Mouse (Mus musculus) gastrocnemius, adult 2 months (tissue): Measurements from ENCODE around the gene Apoh. TPM values are rescaled to one million over a fixed set of nuclear protein-coding genes. Genes with fewer than 3 reads are reported as not detected.

ENCODE experiments used
- DNase-seq: peaks from one replicate; pipeline ENCODE4 v3.0.0; 2022
- H3K27ac ChIP-seq: fragments of 200-600 bp; 2 replicates; pipeline ENCODE4 v1.8.1; 2022; ENCODE audit warnings: mild to moderate bottlenecking
- H3K4me3 ChIP-seq: fragments of 200-600 bp; 2 replicates; pipeline ENCODE4 v1.8.1; 2022; ENCODE audit warnings: mild to moderate bottlenecking, moderate library complexity
- CTCF ChIP-seq: fragments of 200-600 bp; IDR thresholded peaks from 2 replicates; pipeline ENCODE4 v1.8.1; 2022; ENCODE audit warnings: antibody characterized with exemption, mild to moderate bottlenecking, moderate library complexity
- intact Hi-C: fragments of 180-260 bp; cut with DNase I; formaldehyde crosslinking; loops from one replicate; pipeline ENCODE4 v1.15.1; 2025
- total RNA-seq, 2 experiments: library from RNA; stranded (reverse); gene quantifications; 2 replicates each; pipeline ENCODE4 v1.2.3; 2021

The Apoh gene
- total RNA-seq, 2 experiments from 2014 or later, result 0.39 to 0.69 TPM

DNA sequence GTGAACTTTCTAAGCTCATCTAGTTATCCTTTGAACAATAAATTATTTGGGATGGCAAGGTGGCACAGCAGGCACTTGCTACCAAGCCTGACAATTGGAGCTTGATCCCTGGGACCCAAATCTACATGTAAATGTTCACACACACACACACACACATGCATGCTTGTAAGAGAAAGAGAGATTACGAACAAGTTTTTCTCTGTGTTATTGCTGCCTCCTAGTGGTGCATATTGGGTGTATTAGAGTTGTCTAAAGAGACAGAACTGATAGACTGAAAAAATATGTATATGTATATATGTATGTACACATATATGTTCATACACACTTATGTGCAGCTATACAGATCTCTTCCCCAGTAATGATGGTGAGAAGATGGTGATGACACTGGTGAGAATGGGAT is 75.4 kb downstream of the Apoh start:
- peak; percentile 54 for TF ChIP-seq CTCF
- no peak for DNase-seq
- no peak overlapping the region for H3K27ac ChIP-seq
- intact Hi-C loops, result loop anchor here (5.0 to 10.0 kb wide), 2 partner anchors 406 to 554 kb away; no protein-coding TSS in a partner anchor
- no peak overlapping the region for H3K4me3 ChIP-seq

DNA sequence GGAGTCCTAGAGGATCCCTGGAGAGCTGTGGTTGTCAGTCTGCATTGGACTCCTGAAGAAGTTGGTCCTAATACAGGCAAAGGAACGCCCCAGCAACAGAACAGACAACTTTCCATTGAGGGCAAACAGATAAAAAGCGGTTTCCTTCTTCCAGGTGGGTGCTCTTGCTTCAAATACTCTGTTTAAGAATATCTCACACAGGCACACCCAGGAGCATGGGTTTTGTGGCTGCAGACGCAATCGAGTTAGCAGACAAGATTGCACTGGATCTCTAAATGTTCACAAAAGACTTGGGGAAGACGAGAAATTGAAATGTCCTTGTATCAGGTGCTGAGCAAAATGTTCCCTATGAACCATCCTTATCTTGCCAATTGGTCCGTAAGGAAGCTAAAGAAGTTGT is 76.1 kb downstream of the Apoh start:
- Histone ChIP-seq H3K27ac (no peak overlapping the region), H3K4me3 (no peak overlapping the region)
- intact Hi-C loops, result loop anchor here (5.0 to 10.0 kb wide), 2 partner anchors 407 to 554 kb away; no protein-coding TSS in a partner anchor
- no peak for TF ChIP-seq CTCF
- no peak for DNase-seq

DNA sequence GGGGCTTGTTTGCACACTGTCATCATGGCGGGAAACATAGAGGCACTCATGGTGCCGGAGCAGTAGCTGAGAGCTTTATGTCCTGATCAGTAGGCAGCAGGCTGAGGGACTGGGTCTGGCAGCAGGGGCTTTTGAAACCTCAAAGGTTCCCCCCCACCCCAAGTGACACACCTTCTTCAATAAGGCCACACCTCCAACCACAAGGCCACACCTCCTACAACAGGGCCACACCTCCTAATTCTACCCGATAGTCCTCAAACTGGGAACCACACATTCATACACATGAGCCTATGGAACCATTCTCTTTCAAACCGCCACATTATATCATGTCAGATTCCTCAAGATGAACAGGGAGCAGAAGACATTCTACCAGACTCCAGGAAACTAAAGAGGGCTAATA is 77.6 kb downstream of the Apoh start:
- intact Hi-C loops, result no loop called here
- no peak for TF ChIP-seq CTCF
- no peak for DNase-seq
- no peak overlapping the region for H3K27ac ChIP-seq
- H3K4me3 ChIP-seq, result no peak overlapping the region

GRCm38 (mm10) chr11:108423221-108423620 is 80.1 kb downstream of the Apoh start:
- H3K4me3 ChIP-seq, result no peak overlapping the region
- intact Hi-C loops, result no loop called here
- TF ChIP-seq CTCF, result no peak
- no peak overlapping the region for H3K27ac ChIP-seq
- no peak for DNase-seq

- H3K4me3 ChIP-seq, result peak overlapping the region; percentile 80
- 0 out of 2 replicates have a peak overlapping the region, but pooled peaks have one; percentile 54 for H3K27ac ChIP-seq
- intact Hi-C loops, result no loop called here
- no peak for DNase-seq
- TF ChIP-seq CTCF, result no peak
Measured at GRCm38 (mm10) chr11:108424111-108424510, 81.0 kb downstream of the Apoh start.

- DNase-seq, result peak; percentile 96
- Histone ChIP-seq H3K27ac (peak within 1 kb of the TSS; percentile 73), H3K4me3 (peak within 1 kb of the TSS; percentile 80)
- intact Hi-C loops, result no loop called here
- no peak for TF ChIP-seq CTCF
Measured at GRCm38 (mm10) chr11:108424889-108425591, 81.9 kb downstream of the Apoh start, which contains the start of gene Cep112. Gene Cep112 (plus strand): TSS chr11:108425192.

GRCm38 (mm10) chr11:108425592-108425921 is 82.4 kb downstream of the Apoh start:
- intact Hi-C loops, result no loop called here
- TF ChIP-seq CTCF, result no peak
- no peak for DNase-seq
- Histone ChIP-seq H3K4me3 (peak overlapping the region; percentile 80), H3K27ac (peak overlapping the region; percentile 73)

DNA sequence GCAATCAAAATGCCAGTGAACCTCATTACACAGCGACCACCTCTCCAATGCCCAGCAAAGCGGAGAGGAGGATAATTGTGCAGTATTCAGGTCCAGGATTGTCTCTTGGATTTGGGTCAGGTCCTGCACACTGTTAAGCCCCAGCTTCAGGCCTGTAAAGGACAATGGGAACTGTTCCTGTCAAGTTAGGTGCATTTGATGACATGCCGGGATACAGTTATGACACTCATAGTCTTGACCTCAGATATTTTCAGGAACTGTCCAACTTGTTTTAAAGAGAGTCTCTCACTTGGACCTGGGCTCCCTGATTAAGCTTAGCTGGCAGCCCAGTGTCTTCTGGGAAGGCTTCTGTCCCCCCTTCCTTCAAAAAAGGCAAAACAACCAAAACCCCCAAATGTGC is 82.9 kb downstream of the Apoh start:
- no peak for DNase-seq
- no peak overlapping the region for H3K27ac ChIP-seq
- no peak for TF ChIP-seq CTCF
- H3K4me3 ChIP-seq, result peak overlapping the region; percentile 80; the same call in 1 of the 2 replicates
- intact Hi-C loops, result no loop called here

DNA sequence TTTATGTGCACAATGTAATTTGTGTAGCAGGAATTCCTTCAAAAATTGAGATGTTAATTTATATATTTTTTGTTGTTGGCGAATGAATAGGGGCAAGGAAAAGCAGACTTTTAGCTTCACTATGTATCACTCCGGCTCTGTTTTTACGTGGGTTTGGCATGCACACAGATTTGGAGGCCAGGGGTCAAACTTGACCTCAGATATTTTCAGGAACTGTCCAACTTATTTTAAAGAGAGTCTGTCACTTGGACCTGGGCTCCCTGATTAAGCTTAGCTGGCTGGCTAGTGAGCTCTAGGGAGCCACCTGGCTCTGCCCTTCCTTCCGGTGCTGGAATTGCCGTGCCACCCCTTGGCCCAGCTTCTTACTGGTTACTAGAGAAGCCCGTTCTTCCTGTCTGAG is 84.0 kb downstream of the Apoh start:
- peak; percentile 25 for DNase-seq
- H3K27ac ChIP-seq, result no peak overlapping the region
- intact Hi-C loops, result no loop called here
- no peak for TF ChIP-seq CTCF
- no peak overlapping the region for H3K4me3 ChIP-seq

DNA sequence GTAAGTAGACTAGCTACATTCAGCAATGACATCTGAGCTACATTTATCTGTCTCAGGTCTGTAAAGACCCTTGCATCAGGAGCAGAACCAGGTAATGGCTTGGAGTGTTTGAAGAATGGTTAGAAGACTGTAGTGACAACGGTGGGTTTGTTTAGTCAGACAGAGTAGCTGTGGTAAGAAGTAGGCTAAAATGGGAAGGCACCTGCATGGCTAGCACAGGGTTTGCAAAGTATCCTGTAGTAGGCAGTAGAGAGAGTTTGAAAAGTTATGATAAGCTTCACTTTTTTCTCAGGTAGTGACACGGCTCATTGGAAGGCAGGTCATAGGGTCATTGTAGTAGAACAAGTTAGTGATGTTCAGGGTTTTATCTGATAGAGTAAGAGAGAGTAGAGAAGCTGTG is 85.9 kb downstream of the Apoh start:
- intact Hi-C loops, result no loop called here
- no peak for DNase-seq
- Histone ChIP-seq H3K27ac (no peak overlapping the region), H3K4me3 (no peak overlapping the region)
- no peak for TF ChIP-seq CTCF

- no peak for DNase-seq
- no peak overlapping the region for H3K4me3 ChIP-seq
- TF ChIP-seq CTCF, result no peak
- intact Hi-C loops, result no loop called here
- no peak overlapping the region for H3K27ac ChIP-seq
Measured at GRCm38 (mm10) chr11:108443893-108444563, 100.9 kb downstream of the Apoh start.

- Histone ChIP-seq H3K27ac (no peak overlapping the region), H3K4me3 (no peak overlapping the region)
- no peak for DNase-seq
- peak; percentile 66 for TF ChIP-seq CTCF
- intact Hi-C loops, result no loop called here
Measured at GRCm38 (mm10) chr11:108447148-108447547, 104.0 kb downstream of the Apoh start.

DNA sequence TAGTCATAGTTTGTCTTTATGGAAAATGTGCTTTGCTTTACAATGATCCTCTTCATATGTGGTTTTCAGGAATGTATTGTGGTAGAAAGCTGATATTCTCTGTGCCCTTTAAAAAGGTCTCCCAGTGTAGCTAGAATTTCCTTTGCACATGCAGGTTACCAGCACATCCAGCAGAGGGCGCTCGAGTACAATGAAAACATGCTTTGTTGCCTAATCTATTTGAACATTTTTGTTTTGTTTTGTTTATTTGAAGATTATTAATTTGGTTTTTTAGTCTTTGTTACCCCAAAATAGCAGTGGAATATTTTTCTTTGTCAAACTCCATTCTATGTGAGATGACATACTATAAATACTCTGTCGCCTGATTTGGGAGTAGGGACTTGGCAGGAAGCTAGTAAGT is 106.7 kb downstream of the Apoh start:
- Histone ChIP-seq H3K27ac (no peak overlapping the region), H3K4me3 (no peak overlapping the region)
- DNase-seq, result peak; percentile 76
- peak; percentile 98; the same call in 1 of the 2 replicates for TF ChIP-seq CTCF
- intact Hi-C loops, result loop anchor here (2.0 kb wide), 4 partner anchors 475 to 743 kb away; no protein-coding TSS in a partner anchor

GRCm38 (mm10) chr11:108459599-108459998 is 116.4 kb downstream of the Apoh start:
- intact Hi-C loops, result no loop called here
- TF ChIP-seq CTCF, result no peak
- Histone ChIP-seq H3K27ac (no peak overlapping the region), H3K4me3 (no peak overlapping the region)
- no peak for DNase-seq

Other genes with a start within 250 kb of the Apoh start
- 10 to 100 TPM; 54.9 to 57.8 TPM for gene Prkca, start 574 bp downstream of the Apoh start, total RNA-seq
- gene Cep112, start 81.8 kb downstream of the Apoh start, total RNA-seq, result 1 to 10 TPM; 2.5 to 3.3 TPM